Mouse (Mus musculus): Measurements from ENCODE around the gene Nlrc4. TPM values are rescaled to one million over a fixed set of nuclear protein-coding genes. Genes with fewer than 3 reads are reported as not detected.

Nlrc4 gene
- polyA plus RNA-seq, 1 experiment from 2014 or later, result 0.31 TPM

GRCm38 (mm10) chr17:74394381-74394780, 64.6 kb downstream of the Nlrc4 start:
- Histone ChIP-seq H3K4me2 (no peak overlapping the region), H3K9me3 (no peaks in the 10 kb centered on the region), H3K9ac (no peak overlapping the region), H3K4me1 (peaks cover 6% of the 10 kb centered on the region; the same call in 1 of the 2 replicates), H3K36me3 (no peaks in the 10 kb centered on the region), H3K4me3 (0 out of 2 replicates have a peak overlapping the region, but pooled peaks have one; percentile 58), H3K27me3 (no peaks in the 10 kb centered on the region), H3K27ac (no peak overlapping the region)
- WGBS, result 79% methylated on average over 2 of the region's 2 CpGs
- no peak for ATAC-seq (ENCODE audit: insufficient number of reproducible peaks, low FRiP score, low TSS enrichment, low read depth)

DNA sequence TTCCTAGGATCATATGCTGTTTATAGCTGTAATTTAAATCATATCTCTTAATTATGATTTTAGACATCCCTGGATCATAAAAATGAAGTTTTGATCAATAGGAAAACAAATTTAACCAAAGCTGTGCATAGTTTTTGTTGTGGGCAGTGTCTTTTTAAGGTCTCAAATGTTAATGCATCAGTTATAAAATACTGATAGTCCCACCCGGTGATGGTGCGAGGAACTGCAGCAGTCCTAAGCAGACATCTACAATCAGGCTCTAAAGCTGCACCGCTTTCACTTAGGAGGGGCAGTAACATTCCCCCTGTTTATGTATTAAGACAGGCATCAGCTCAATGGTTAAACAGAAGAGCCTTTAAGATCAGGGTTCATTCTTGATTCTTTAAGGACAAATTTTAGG, 69.1 kb downstream of the Nlrc4 start:
- Histone ChIP-seq H3K9ac (no peak overlapping the region), H3K4me2 (no peak overlapping the region), H3K27me3 (no peaks in the 10 kb centered on the region), H3K36me3 (peaks cover 31% of the 10 kb centered on the region), H3K9me3 (no peaks in the 10 kb centered on the region), H3K27ac (no peak overlapping the region), H3K4me1 (no peaks in the 10 kb centered on the region), H3K4me3 (no peak overlapping the region)
- no peak for ATAC-seq (ENCODE audit: insufficient number of reproducible peaks, low FRiP score, low TSS enrichment, low read depth)
- WGBS, result 80% methylated on average over 3 of the region's 3 CpGs

- H3K36me3 ChIP-seq, result peaks cover 60% of the 10 kb centered on the region
Measured at GRCm38 (mm10) chr17:74386657-74387056, 72.3 kb downstream of the Nlrc4 start.

GRCm38 (mm10) chr17:74376916-74377315, 82.0 kb downstream of the Nlrc4 start:
- H3K27me3 ChIP-seq, result no peaks in the 10 kb centered on the region
- no peaks in the 10 kb centered on the region for H3K4me1 ChIP-seq
- H3K4me2 ChIP-seq, result no peak overlapping the region
- peaks cover 65% of the 10 kb centered on the region for H3K36me3 ChIP-seq
- ATAC-seq (ENCODE audit: insufficient number of reproducible peaks, low FRiP score, low TSS enrichment, low read depth), result no peak
- H3K9me3 ChIP-seq, result no peaks in the 10 kb centered on the region
- H3K27ac ChIP-seq, result no peak overlapping the region
- no peak overlapping the region for H3K4me3 ChIP-seq
- WGBS, result 89% methylated on average over 1 of the region's 1 CpGs
- no peak overlapping the region for H3K9ac ChIP-seq

More at GRCm38 (mm10) chr17:74386657-74387056, 72.3 kb downstream of the Nlrc4 start:
- H3K4me1 ChIP-seq, result no peaks in the 10 kb centered on the region
- no peaks in the 10 kb centered on the region for H3K9me3 ChIP-seq
- H3K27ac ChIP-seq, result no peak overlapping the region
- no peak for ATAC-seq (ENCODE audit: insufficient number of reproducible peaks, low FRiP score, low TSS enrichment, low read depth)
- H3K4me3 ChIP-seq, result no peak overlapping the region
- no peaks in the 10 kb centered on the region for H3K27me3 ChIP-seq
- H3K9ac ChIP-seq, result no peak overlapping the region
- H3K4me2 ChIP-seq, result no peak overlapping the region

Other genes starting within 250 kb of the Nlrc4 start
- gene Memo1, start 163.6 kb downstream of the Nlrc4 start, polyA plus RNA-seq (2015; fragmentation: Nextera tagmentation; extraction: Ambion mirVana), result 85.3 and 86.2 TPM in 2 replicates
- 178 and 186 TPM in 2 replicates for gene Dpy30, start 135.2 kb downstream of the Nlrc4 start, polyA plus RNA-seq (2015; fragmentation: Nextera tagmentation; extraction: Ambion mirVana)
- gene Spast, start 120.2 kb downstream of the Nlrc4 start, polyA plus RNA-seq (2015; fragmentation: Nextera tagmentation; extraction: Ambion mirVana), result 14.5 and 17.0 TPM in 2 replicates
- 38.7 and 40.9 TPM in 2 replicates for gene Slc30a6, start 63.5 kb downstream of the Nlrc4 start, polyA plus RNA-seq (2015; fragmentation: Nextera tagmentation; extraction: Ambion mirVana)
- gene Yipf4, start 30.4 kb upstream of the Nlrc4 start, polyA plus RNA-seq (2015; fragmentation: Nextera tagmentation; extraction: Ambion mirVana), result 55.9 and 67.8 TPM in 2 replicates
- gene Birc6, start 69.2 kb upstream of the Nlrc4 start, polyA plus RNA-seq (2015; fragmentation: Nextera tagmentation; extraction: Ambion mirVana), result 79.1 and 82.5 TPM in 2 replicates

Measured in limb, embryonic 15.5 days (tissue).